Mouse (Mus musculus) activated CD4-positive, CD25-positive, alpha-beta regulatory T cell (primary cell): ENCODE results near the gene Abcb1b. TPM values are rescaled to one million over a fixed set of nuclear protein-coding genes. Genes with fewer than 3 reads are reported as not detected.

ENCODE experiments used
- polyA plus RNA-seq, 2 experiments: library from polyadenylated mRNA; unstranded; fragments of 100-300 nt; shearing (Covaris generic); gene quantifications; one replicate each; pipeline ENCODE4 v1.2.1; 2017

Abcb1b gene
- polyA plus RNA-seq: 10 to 100 TPM in 1 of 2 experiments, 1 to 10 TPM in 1; 9.5 to 10.0 TPM

GRCm38 (mm10) chr5:8797987-8798751, at the start of gene Abcb1b:
Gene Abcb1b, plus strand, starts transcription at chr5:8798147.

GRCm38 (mm10) chr5:8893300-8894103, 95.6 kb downstream of the Abcb1b start, which contains the start of gene Abcb4:
Gene Abcb4, plus strand, starts transcription at chr5:8893717.

Other genes with a start within 250 kb of the Abcb1b start
- gene Rundc3b, start 175.2 kb upstream of the Abcb1b start, polyA plus RNA-seq: 10 to 100 TPM in 1 of 2 experiments, 1 to 10 TPM in 1; 6.4 to 16.0 TPM
- 10 to 100 TPM in 1 of 2 experiments, 1 to 10 TPM in 1; 6.0 to 50.4 TPM for gene Abcb1a, start 138.1 kb upstream of the Abcb1b start, polyA plus RNA-seq
- gene Abcb4, start 95.6 kb downstream of the Abcb1b start, polyA plus RNA-seq: 1 to 10 TPM in 1 of 2 experiments, under 1 TPM in 1; 0.64 to 2.1 TPM
- 10 to 100 TPM; 53.3 to 62.6 TPM for gene Crot, start 199.2 kb downstream of the Abcb1b start, polyA plus RNA-seq